Mouse (Mus musculus): Measurements from ENCODE around the gene Pcsk2.

- no peak for TF ChIP-seq ZC3H11A (IDR thresholded peaks at IDR 0.05; ENCODE audit: borderline replicate concordance, low read depth, low read length)
- no peak for TF ChIP-seq MAFK (IDR thresholded peaks at IDR 0.05; ENCODE audit: insufficient read depth, low read depth, low read length)
- no peak for TF ChIP-seq CHD2 (IDR thresholded peaks at IDR 0.05; ENCODE audit: low read depth, low read length)
These were observed 249.9 kb downstream of the Pcsk2 start for GRCm38 (mm10) chr2:143795858-143796257.

All from ES-E14 (cell line).